27 mouse cellular contexts compared by ENCODE assay signal in genomic region chr5:26293258-26293657, GRCm38 (mm10). TPM values are rescaled to one million over a fixed set of nuclear protein-coding genes. Genes with fewer than 3 reads are reported as not detected.
DNase-seq lines count a peak whose midpoint lies in the region; TF ChIP-seq lines count a peak whose summit lies in the region.
"Had no signal": no experiment of that assay in that cellular context is flagged by ENCODE, and none has a peak within 500 bp of the region (broad histone marks: within the 10 kb centered on the region; RNA-seq: fewer than 3 reads in every experiment).

No protein-coding gene starts in this region.

- DNase-seq in heart, adult 11 months: peak; percentile 72
- DNase-seq in heart, postnatal 36 days: no peak
- DNase-seq in right cerebral cortex, adult 18-20 months: peak; percentile 4
- no peak for DNase-seq in right cerebral cortex, postnatal 10 days (ENCODE audit: low spot score in 2 of 2)
- DNase-seq in brain, adult 2 months (ENCODE audit: low read depth, low spot score): peak; percentile 55
- DNase-seq in thymus, postnatal 36 days: no peak
- DNase-seq in lung, postnatal 25 days (ENCODE audit: low spot score): no peak
- DNase-seq: adrenal gland, adult 2 months; adrenal gland, postnatal 10 days; adrenal gland, postnatal 25 days; cerebellum, adult 11-12 months; cerebellum, adult 2 months; cerebellum, adult 9-10 months; cerebellum, postnatal 10 days; cerebellum, postnatal 25 days; embryo, embryonic 11 days had no signal

- peaks cover 3% of the 10 kb centered on the region; the same call in 1 of the 2 replicates for H3K4me1 ChIP-seq in cortical plate, adult 2 months (ENCODE audit: control insufficient read depth, insufficient read depth, low read length)
- H3K4me1 ChIP-seq: embryonic facial prominence, embryonic 15.5 days; forebrain, embryonic 10.5 days; forebrain, embryonic 12.5 days had no signal

- intact Hi-C loops in heart, postnatal 36 days (cut with DNase I): no loop called here

- no peak overlapping the region for H3K4me3 ChIP-seq in cortical plate, adult 2 months (ENCODE audit: insufficient read depth, low read length)
- H3K4me3 ChIP-seq: embryonic facial prominence, embryonic 13.5 days; embryonic facial prominence, embryonic 15.5 days; erythroblast, embryonic 14.5 days; forebrain, embryonic 10.5 days; forebrain, embryonic 12.5 days had no signal

- TF ChIP-seq CTCF in cortical plate, adult 2 months (IDR thresholded peaks at IDR 0.05; ENCODE audit: extremely low read depth, insufficient read depth, low read length): no peak

- peak overlapping the region; percentile 53; the same call in 1 of the 2 replicates for H3K27ac ChIP-seq in cortical plate, adult 2 months (ENCODE audit: insufficient read depth, low read length)
- H3K27ac ChIP-seq: embryonic facial prominence, embryonic 13.5 days; embryonic facial prominence, embryonic 15.5 days; forebrain, embryonic 10.5 days; forebrain, embryonic 12.5 days had no signal

- no peak for TF ChIP-seq POLR2A in cortical plate, adult 2 months (IDR thresholded peaks at IDR 0.05; ENCODE audit: extremely low read depth, insufficient read depth, low read length)

RNA-seq across cellular contexts. Expression of gene Gm7361, which starts 35.8 kb away (rescaled TPM):
- not detected for total RNA-seq in heart, postnatal 36 days (2021)
- polyA plus RNA-seq in cortical plate, adult 2 months (2012; rRNA removed): 0.45 and 0.58 TPM in 2 replicates
- total RNA-seq: ES-E14, MEL had no signal
- polyA plus RNA-seq: C2C12; embryonic facial prominence, embryonic 11.5 days; embryonic facial prominence, embryonic 13.5 days; erythroblast, embryonic 14.5 days; forebrain, embryonic 10.5 days; forebrain, embryonic 12.5 days; forebrain, embryonic 16.5 days had no signal

Comparison
In these comparisons a context has a peak if more than half of its experiments do, and no peak if none do; other contexts are left out.
1. DNase-seq: peak in heart, adult 11 months (single experiment), right cerebral cortex, adult 18-20 months (single experiment) and brain, adult 2 months (single experiment); none in heart, postnatal 36 days (0 of 2), right cerebral cortex, postnatal 10 days (0 of 2), thymus, postnatal 36 days (0 of 2) and lung, postnatal 25 days (single experiment).